Mouse (Mus musculus) heart, embryonic 14.5 days (tissue): ENCODE measurements around the gene Zfyve28. TPM values are rescaled to one million over a fixed set of nuclear protein-coding genes. Genes with fewer than 3 reads are reported as not detected.

ENCODE experiments used
- ATAC-seq: fragments of 200-750 bp; cut with Nextera tagmentation; 2 replicates; pipeline ENCODE4 v1.8.0; 2017; ENCODE audit warnings: low read depth, moderate TSS enrichment; ENCODE audit not compliant: insufficient number of reproducible peaks, insufficient read depth, low FRiP score
- H3K27ac ChIP-seq, 2 experiments: fragments of 200-500 bp in 1 of 2; fragments of 300-500 bp in 1 of 2; sonication (generic) in 1 of 2; replicated peaks in 1 of 2; 2 replicates each; pipeline ENCODE4 v1.5.1; 2012 to 2014; ENCODE audit warnings: low read depth in 2 of 2, low read length in 2 of 2, control low read depth in 1 of 2, mild to moderate bottlenecking in 1 of 2, mixed read lengths in 1 of 2; ENCODE audit not compliant: control insufficient read depth in 1 of 2, insufficient read depth in 1 of 2
- H3K27me3 ChIP-seq: fragments of 300-500 bp; sonication (generic); 2 replicates; pipeline ENCODE4 v1.6.1; 2014; ENCODE audit warnings: mild to moderate bottlenecking, low read length, control low read depth; ENCODE audit not compliant: control insufficient read depth, insufficient read depth
- H3K36me3 ChIP-seq: fragments of 300-500 bp; sonication (generic); 2 replicates; pipeline ENCODE4 v1.6.1; 2014; ENCODE audit warnings: mild to moderate bottlenecking, control low read depth, low read length, mixed read lengths; ENCODE audit not compliant: control insufficient read depth, insufficient read depth
- H3K4me1 ChIP-seq, 2 experiments: fragments of 200-500 bp in 1 of 2; fragments of 300-500 bp in 1 of 2; sonication (generic) in 1 of 2; 2 replicates each; pipeline ENCODE4 v1.6.1; 2012 to 2014; ENCODE audit warnings: low read length in 2 of 2, control low read depth in 1 of 2, mixed read lengths in 1 of 2; ENCODE audit not compliant: control insufficient read depth in 2 of 2, insufficient read depth in 2 of 2
- H3K4me2 ChIP-seq: fragments of 300-500 bp; sonication (generic); 2 replicates; pipeline ENCODE4 v1.6.1; 2014; ENCODE audit warnings: mild to moderate bottlenecking, low read length
- H3K4me3 ChIP-seq, 2 experiments: fragments of 200-500 bp in 1 of 2; fragments of 300-500 bp in 1 of 2; sonication (generic) in 1 of 2; 2 replicates each; pipeline ENCODE4 v1.5.1; 2012 to 2014; ENCODE audit warnings: low read length in 2 of 2, mild to moderate bottlenecking in 2 of 2, control low read depth in 1 of 2, low read depth in 1 of 2, moderate library complexity in 1 of 2; ENCODE audit not compliant: control insufficient read depth in 1 of 2, insufficient read depth in 1 of 2
- H3K9ac ChIP-seq: fragments of 300-500 bp; sonication (generic); 2 replicates; pipeline ENCODE4 v1.6.1; 2014; ENCODE audit warnings: mild to moderate bottlenecking, low read length
- H3K9me3 ChIP-seq: fragments of 300-500 bp; sonication (generic); 2 replicates; pipeline ENCODE4 v1.6.1; 2016; ENCODE audit warnings: low read length, control low read depth; ENCODE audit not compliant: control insufficient read depth
- WGBS: fragments of 180-500 bp; shearing (Covaris S2); extraction: QIAGEN DNeasy Blood & Tissue Kit; methylation state at CpG from one replicate; pipeline ENCODE4 v1.1.7; 2014; 5-methylcytosine and 5-hydroxymethylcytosine counted together
- polyA plus RNA-seq: library from polyadenylated mRNA; unstranded; fragments of >200 nt; fragmentation: Nextera tagmentation; extraction: Ambion mirVana; gene quantifications from 2 replicates; pipeline ENCODE4 v1.2.1, GENCODE M21; 2014

The Zfyve28 gene
- polyA plus RNA-seq, 1 experiment from 2014 or later: 0.42 TPM

DNA sequence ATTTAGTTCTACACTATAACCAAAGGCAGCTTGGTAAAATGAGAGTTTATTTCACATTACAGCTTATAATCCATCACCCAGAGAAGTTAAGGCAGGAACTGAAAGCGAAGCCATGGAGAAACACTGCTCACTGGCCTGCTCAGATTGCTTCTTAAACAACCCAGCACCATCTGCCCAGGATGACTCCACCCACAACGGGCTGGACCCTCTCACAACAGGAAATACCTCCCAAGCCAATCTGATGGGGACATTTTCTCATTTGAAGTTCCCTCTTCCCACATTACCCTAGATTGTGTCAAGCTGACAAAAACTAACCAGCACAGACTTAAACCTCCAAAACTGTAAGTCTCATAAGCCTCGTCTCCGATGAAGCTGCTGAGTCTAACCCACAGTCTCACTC, 10.2 kb downstream of the Zfyve28 start:
- WGBS: 68% methylated on average over 4 of the region's 4 CpGs
- H3K9ac ChIP-seq: no peak overlapping the region
- peaks cover 4 to 19% of the 10 kb centered on the region in 2 experiments for H3K4me1 ChIP-seq
- no peak overlapping the region for H3K27ac ChIP-seq
- no peak for ATAC-seq
- H3K27me3 ChIP-seq: no peaks in the 10 kb centered on the region
- no peaks in the 10 kb centered on the region for H3K36me3 ChIP-seq
- no peaks in the 10 kb centered on the region for H3K9me3 ChIP-seq
- H3K4me2 ChIP-seq: no peak overlapping the region
- no peak overlapping the region for H3K4me3 ChIP-seq

DNA sequence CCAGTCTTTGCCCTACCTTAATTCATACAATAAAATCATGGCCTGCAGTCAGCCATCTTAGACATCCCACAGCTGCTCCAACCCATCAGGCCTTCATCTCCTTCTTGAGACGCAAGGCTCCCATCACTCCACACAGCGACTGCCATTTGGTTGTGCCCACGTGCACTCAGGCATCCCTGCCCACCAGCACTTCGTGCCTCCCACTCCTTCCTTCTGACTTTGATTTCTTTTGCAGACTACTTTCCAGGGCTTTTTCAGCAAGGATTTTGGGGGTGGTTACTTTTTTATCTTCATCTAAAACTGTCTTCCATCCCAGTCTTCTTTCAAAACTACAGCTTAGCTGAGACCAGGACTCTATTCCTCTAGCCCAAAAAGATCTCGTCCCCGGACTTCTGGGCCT, 11.5 kb downstream of the Zfyve28 start:
- H3K4me2 ChIP-seq: no peak overlapping the region
- H3K36me3 ChIP-seq: no peaks in the 10 kb centered on the region
- no peak overlapping the region for H3K4me3 ChIP-seq
- no peak overlapping the region for H3K9ac ChIP-seq
- ATAC-seq: no peak
- 70% methylated on average over 6 of the region's 6 CpGs for WGBS
- H3K4me1 ChIP-seq: peaks cover 4 to 19% of the 10 kb centered on the region in 2 experiments
- no peaks in the 10 kb centered on the region for H3K27me3 ChIP-seq
- H3K27ac ChIP-seq: no peak overlapping the region
- no peaks in the 10 kb centered on the region for H3K9me3 ChIP-seq

DNA sequence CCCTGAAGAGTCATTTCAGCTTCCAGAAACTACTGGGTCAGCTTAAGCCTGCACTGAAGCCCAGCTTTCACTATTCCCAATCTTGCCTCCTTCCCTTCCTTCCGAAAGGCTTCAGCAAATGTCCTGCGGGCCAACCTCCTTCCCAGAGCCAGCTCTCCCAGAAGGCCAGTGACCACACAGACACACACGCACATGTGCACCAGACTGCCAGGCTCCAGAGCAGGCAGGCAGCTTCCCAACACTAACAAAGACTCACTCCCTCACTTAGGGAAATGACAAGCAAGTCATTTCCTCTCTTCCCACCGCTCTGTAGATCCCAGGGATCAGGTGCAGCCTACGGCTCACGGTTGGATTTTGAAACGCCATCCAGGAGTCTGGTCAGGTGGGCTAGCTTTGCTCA, 12.1 kb downstream of the Zfyve28 start:
- Histone ChIP-seq H3K27ac (no peak overlapping the region), H3K9me3 (no peaks in the 10 kb centered on the region), H3K4me1 (peaks cover 2 to 14% of the 10 kb centered on the region in 2 experiments; a peak in 3 of 4 replicates), H3K36me3 (no peaks in the 10 kb centered on the region), H3K4me2 (no peak overlapping the region), H3K9ac (no peak overlapping the region), H3K27me3 (no peaks in the 10 kb centered on the region), H3K4me3 (no peak overlapping the region)
- 59% methylated on average over 7 of the region's 7 CpGs for WGBS
- 0 out of 2 replicates have a peak, but pooled peaks have one; percentile 11 for ATAC-seq

DNA sequence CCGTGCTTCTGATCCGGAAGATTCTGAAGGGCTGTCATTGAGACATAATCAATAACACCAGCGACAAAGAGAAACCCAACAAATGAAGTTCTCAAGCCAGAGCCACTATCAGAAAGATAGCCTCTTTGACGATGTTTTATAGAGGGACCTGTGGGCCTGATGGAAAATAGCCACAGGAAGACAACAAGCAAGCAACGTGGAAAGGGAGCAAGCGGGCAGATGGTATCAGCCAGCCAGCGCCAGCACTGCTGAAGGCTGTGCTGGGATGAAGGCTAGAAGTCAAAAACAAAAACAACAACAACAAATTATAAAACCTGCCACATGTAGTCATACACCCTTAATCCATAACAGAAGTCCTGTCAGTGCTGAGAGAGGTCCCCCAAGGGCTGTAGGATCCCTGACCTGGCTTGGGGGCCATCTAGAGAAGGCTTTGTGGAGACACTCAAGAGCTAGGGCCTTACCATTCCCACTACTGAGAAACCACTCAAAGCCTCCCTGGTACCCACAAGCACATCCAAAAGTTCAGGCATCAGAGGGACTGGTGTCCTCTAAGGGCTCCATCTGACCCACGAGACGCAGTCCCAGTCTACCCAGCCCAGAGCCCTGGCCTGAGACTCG, 13.5 kb downstream of the Zfyve28 start:
- 80% methylated on average over 10 of the region's 10 CpGs for WGBS

DNA sequence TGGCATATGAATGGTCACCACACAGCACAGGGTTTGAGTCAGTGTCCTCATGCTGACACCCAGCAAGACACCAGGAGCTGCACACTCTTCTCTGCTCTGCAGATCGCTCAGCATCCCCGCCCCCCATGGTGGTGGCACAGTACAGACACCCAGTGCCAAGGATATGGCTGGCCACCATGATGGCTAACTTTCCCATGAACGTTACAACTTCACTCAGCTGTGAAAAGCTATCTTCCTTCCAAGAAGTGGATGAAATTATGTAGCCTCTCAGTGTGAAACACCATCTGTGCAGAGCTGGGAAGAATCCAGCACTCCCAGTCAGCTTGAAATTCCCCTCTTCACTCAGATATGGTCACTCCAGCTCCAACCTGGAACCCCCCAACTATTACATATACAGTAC, 14.0 kb downstream of the Zfyve28 start:
- Histone ChIP-seq H3K9me3 (no peaks in the 10 kb centered on the region), H3K9ac (no peak overlapping the region), H3K27me3 (no peaks in the 10 kb centered on the region), H3K36me3 (no peaks in the 10 kb centered on the region), H3K4me2 (no peak overlapping the region), H3K4me3 (no peak overlapping the region), H3K4me1 (peaks cover 5 to 8% of the 10 kb centered on the region in 2 experiments; a peak in 2 of 4 replicates), H3K27ac (no peak overlapping the region)
- WGBS: 85% methylated on average over 3 of the region's 3 CpGs
- ATAC-seq: no peak

More for the DNA sequence above, 13.5 kb downstream of the Zfyve28 start:
- H3K4me2 ChIP-seq: no peak overlapping the region
- H3K27me3 ChIP-seq: no peaks in the 10 kb centered on the region
- peaks cover 4 to 8% of the 10 kb centered on the region in 2 experiments; a peak in 2 of 4 replicates for H3K4me1 ChIP-seq
- no peak overlapping the region for H3K9ac ChIP-seq
- no peaks in the 10 kb centered on the region for H3K9me3 ChIP-seq
- H3K27ac ChIP-seq: no peak overlapping the region
- H3K4me3 ChIP-seq: no peak overlapping the region
- no peak for ATAC-seq
- H3K36me3 ChIP-seq: no peaks in the 10 kb centered on the region

DNA sequence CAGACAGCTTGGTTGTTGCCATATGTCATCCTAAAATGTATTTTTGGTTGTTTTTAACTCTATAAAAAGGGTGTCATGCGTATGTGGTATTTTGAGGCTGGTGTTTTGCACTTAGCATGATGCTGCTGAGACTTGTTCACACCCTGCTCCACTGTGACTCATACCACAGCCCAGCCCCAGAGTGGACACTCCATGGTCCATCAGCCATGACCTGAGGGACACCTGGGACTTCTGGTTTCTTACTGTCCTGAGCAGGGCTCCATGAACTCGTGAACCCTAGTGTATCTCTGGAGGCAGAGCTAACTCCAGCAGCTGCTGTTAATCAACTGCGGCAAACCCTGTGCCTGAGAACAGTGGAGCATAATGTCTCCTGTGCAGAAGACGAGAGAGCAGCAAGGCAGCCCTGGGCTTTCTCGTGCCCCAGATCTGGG, 15.0 kb downstream of the Zfyve28 start:
- H3K9me3 ChIP-seq: no peaks in the 10 kb centered on the region
- no peak overlapping the region for H3K27ac ChIP-seq
- no peak overlapping the region for H3K4me2 ChIP-seq
- no peak overlapping the region for H3K4me3 ChIP-seq
- peaks cover 3 to 4% of the 10 kb centered on the region in 2 experiments; a peak in 1 of 4 replicates for H3K4me1 ChIP-seq
- ATAC-seq: no peak
- H3K9ac ChIP-seq: no peak overlapping the region
- no peaks in the 10 kb centered on the region for H3K36me3 ChIP-seq
- H3K27me3 ChIP-seq: no peaks in the 10 kb centered on the region
- WGBS: 60% methylated on average over 5 of the region's 5 CpGs

DNA sequence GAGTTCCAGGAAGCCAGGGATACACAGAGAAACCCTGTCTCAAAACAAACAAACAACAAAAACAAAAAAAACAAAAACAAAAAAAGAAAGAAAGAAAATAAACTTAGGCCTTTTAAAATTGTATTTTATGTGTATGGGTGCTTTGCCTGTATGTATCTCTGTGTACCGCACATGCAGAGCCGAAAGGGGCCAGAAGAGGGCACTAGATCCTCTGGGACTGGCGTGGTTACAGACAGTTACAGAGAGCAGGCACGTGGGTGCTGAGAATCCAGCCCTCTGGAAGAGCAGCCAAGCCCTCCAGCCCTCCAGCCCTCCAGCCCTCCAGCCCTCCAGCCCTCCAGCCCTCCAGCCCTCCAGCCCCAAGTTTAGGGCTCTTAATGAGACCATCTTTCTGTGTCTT, 16.5 kb downstream of the Zfyve28 start:
- Histone ChIP-seq H3K4me3 (no peak overlapping the region), H3K9ac (no peak overlapping the region), H3K9me3 (no peaks in the 10 kb centered on the region), H3K4me2 (no peak overlapping the region), H3K27ac (no peak overlapping the region), H3K36me3 (no peaks in the 10 kb centered on the region), H3K4me1 (peaks cover 3% of the 10 kb centered on the region in 2 experiments; a peak in 1 of 4 replicates), H3K27me3 (no peaks in the 10 kb centered on the region)
- 33% methylated on average over 4 of the region's 4 CpGs for WGBS
- no peak for ATAC-seq
